Mouse (Mus musculus): ENCODE measurements around the gene Acsl4. TPM values are rescaled to one million over a fixed set of nuclear protein-coding genes. Genes with fewer than 3 reads are reported as not detected.

Gene Acsl4
- polyA plus RNA-seq, 1 experiment from 2014 or later, result 25.5 TPM

DNA sequence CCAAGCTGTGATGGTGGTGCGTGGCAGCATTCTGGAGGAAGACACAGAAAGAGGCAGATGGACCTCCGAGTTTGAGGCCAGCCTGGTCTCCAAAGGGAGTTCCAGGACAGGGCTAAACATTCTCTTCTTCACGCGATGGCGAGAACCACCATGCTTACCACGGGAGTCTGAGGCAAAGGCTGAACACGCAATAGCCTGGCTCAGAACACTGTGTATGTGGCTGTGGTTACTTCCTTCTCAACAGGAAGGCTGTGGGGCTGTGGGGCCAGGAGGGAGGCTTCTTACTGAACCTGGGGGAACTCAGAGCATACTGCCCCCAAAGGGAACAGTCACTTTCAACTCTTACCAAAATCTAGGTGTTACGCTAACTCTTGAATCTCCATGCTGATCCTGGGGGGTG is 75.1 kb downstream of the Acsl4 start:
- Histone ChIP-seq H3K9me3 (ENCODE audit: control insufficient read depth, low read length) (no peaks in the 10 kb centered on the region), H3K36me3 (ENCODE audit: control insufficient read depth, insufficient read depth, low read length) (no peaks in the 10 kb centered on the region), H3K27ac (ENCODE audit: low read depth, low read length) (no peak overlapping the region), H3K27me3 (replicated peaks; ENCODE audit: control insufficient read depth, insufficient read depth, low read length) (no peaks in the 10 kb centered on the region; the same call in 1 of the 2 replicates), H3K4me2 (ENCODE audit: low read length) (no peak overlapping the region), H3K4me1 (ENCODE audit: control insufficient read depth, insufficient read depth, low read depth, low read length) (no peaks in the 10 kb centered on the region), H3K9ac (ENCODE audit: low read depth, low read length) (no peak overlapping the region), H3K4me3 (ENCODE audit: low read length) (no peak overlapping the region)
- WGBS, result 84% methylated on average over 8 of the region's 8 CpGs
- ATAC-seq, result no peak

DNA sequence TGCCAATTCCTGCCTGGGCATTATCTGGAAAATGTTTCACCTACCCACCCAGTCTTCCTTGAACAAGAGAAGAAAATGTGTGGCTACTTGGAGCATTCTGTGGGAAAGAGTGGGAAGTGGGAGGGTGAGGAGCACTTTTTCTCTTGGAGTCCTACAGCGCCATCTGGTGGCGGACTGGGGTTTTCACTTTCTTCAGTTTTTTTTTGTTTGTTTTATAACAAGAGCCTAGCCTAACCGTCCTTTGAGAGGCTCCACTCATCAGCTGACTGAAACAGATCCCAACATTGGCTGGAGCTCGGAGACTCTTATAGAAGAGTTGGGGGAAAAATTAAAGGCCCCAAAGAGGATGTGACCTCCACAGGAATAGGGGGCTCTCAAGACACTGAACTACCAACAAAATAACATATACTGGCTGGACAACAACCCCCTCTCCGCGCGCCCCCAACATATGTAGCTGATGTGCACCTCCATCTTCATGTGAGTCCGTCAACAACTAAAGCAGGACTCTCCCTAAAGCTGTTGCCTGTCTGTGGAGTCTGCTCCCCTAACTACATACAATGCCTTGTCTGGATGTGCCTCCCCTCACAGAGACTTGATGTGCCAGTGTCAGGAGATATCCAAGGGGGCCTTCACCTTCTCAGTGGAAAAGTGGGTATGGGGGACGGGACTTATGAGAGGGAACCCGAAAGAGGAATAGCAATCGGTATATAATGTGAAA is 75.9 kb downstream of the Acsl4 start:
- Histone ChIP-seq H3K27ac (ENCODE audit: low read depth, low read length) (no peak overlapping the region), H3K27me3 (replicated peaks; ENCODE audit: control insufficient read depth, insufficient read depth, low read length) (no peaks in the 10 kb centered on the region; the same call in 1 of the 2 replicates), H3K9me3 (ENCODE audit: control insufficient read depth, low read length) (no peaks in the 10 kb centered on the region), H3K9ac (ENCODE audit: low read depth, low read length) (no peak overlapping the region), H3K4me2 (ENCODE audit: low read length) (peak overlapping the region; percentile 42; the same call in 1 of the 2 replicates), H3K4me3 (ENCODE audit: low read length) (peak overlapping the region; percentile 3; the same call in 1 of the 2 replicates), H3K4me1 (ENCODE audit: control insufficient read depth, insufficient read depth, low read depth, low read length) (no peaks in the 10 kb centered on the region), H3K36me3 (ENCODE audit: control insufficient read depth, insufficient read depth, low read length) (no peaks in the 10 kb centered on the region)
- 50% methylated on average over 11 of the region's 11 CpGs for WGBS
- peak; percentile 80 for ATAC-seq

DNA sequence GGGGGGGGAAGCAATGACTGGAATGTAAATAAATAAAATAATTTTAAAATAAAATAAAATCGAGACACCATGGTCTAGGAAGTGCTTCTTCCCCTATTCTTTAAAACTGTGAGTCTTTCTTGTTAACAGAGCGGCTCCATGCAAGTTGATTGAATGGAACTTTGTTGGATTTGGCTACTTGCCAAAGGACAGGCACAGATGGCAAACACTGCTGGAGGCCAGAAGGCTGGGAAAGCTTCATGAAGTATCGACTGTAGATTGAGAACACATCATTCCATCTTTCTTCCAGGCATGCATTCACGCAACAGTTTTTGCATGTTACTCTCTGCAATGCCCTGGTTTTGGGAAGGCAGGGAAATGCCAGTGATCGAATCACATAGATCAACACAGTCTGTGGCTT is 79.9 kb downstream of the Acsl4 start:
- H3K4me2 ChIP-seq (ENCODE audit: low read length), result no peak overlapping the region
- H3K4me1 ChIP-seq (ENCODE audit: control insufficient read depth, insufficient read depth, low read depth, low read length), result peaks cover 2% of the 10 kb centered on the region; the same call in 1 of the 2 replicates
- no peaks in the 10 kb centered on the region for H3K36me3 ChIP-seq (ENCODE audit: control insufficient read depth, insufficient read depth, low read length)
- H3K27ac ChIP-seq (ENCODE audit: low read depth, low read length), result no peak overlapping the region
- H3K9me3 ChIP-seq (ENCODE audit: control insufficient read depth, low read length), result no peaks in the 10 kb centered on the region
- no peak overlapping the region for H3K9ac ChIP-seq (ENCODE audit: low read depth, low read length)
- 38% methylated on average over 5 of the region's 5 CpGs for WGBS
- no peak overlapping the region for H3K4me3 ChIP-seq (ENCODE audit: low read length)
- H3K27me3 ChIP-seq (replicated peaks; ENCODE audit: control insufficient read depth, insufficient read depth, low read length), result peaks cover under 1% of the 10 kb centered on the region; the same call in 1 of the 2 replicates
- ATAC-seq, result peak; percentile 9; the same call in 1 of the 2 replicates

DNA sequence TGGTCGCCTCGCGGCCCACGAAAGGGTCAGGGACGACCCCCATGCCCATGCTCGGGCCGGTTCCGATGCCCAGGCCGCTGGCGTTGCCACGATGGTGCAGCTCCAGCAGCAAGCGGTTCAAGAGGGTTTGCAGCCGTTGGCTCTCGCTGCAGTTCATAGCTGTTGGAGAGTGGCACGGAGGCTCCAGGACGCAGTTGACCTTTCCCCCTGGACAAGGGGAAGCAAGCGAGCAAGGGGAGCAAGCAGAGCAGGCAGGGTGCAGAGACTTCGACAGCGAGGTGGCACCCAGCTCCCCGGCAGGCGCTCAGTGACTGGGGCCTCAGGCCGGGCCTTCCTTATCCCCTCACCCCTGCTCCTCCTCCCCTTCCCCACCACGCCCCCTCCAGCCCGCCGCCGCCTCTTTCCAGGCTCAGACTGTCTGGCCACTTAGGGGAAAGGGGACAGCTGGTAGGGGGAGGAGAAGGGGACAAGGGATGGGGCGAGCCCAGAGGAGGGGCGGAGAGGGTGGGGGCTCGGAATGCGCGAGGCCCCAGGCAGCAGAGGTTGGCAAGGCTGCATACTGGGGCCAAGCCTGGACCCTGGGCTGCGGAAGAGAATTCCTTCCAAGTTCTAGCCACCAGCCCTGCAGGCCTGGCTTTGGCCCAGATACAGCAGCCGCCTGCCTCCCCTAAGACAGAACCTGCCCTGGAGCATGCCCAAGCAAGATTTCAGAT is 84.3 kb downstream of the Acsl4 start, which contains the start of gene Kcne1l:
TSS of gene Kcne1l (minus strand) at position 426 of the 713 bp plus-strand sequence.
- Histone ChIP-seq H3K4me1 (ENCODE audit: control insufficient read depth, insufficient read depth, low read depth, low read length) (peaks cover 3% of the 10 kb centered on the region; the same call in 1 of the 2 replicates), H3K27ac (ENCODE audit: low read depth, low read length) (peak within 1 kb of the TSS; percentile 57), H3K4me3 (ENCODE audit: low read length) (peak within 1 kb of the TSS; percentile 15), H3K9me3 (ENCODE audit: control insufficient read depth, low read length) (no peaks in the 10 kb centered on the region), H3K36me3 (ENCODE audit: control insufficient read depth, insufficient read depth, low read length) (no peaks in the 10 kb centered on the region), H3K4me2 (ENCODE audit: low read length) (peak within 1 kb of the TSS; percentile 49), H3K9ac (ENCODE audit: low read depth, low read length) (peak within 1 kb of the TSS; percentile 54), H3K27me3 (replicated peaks; ENCODE audit: control insufficient read depth, insufficient read depth, low read length) (peaks cover 2% of the 10 kb centered on the region; the same call in 1 of the 2 replicates)
- peak; percentile 81 for ATAC-seq
- 21% methylated on average over 21 of the region's 33 CpGs for WGBS

DNA sequence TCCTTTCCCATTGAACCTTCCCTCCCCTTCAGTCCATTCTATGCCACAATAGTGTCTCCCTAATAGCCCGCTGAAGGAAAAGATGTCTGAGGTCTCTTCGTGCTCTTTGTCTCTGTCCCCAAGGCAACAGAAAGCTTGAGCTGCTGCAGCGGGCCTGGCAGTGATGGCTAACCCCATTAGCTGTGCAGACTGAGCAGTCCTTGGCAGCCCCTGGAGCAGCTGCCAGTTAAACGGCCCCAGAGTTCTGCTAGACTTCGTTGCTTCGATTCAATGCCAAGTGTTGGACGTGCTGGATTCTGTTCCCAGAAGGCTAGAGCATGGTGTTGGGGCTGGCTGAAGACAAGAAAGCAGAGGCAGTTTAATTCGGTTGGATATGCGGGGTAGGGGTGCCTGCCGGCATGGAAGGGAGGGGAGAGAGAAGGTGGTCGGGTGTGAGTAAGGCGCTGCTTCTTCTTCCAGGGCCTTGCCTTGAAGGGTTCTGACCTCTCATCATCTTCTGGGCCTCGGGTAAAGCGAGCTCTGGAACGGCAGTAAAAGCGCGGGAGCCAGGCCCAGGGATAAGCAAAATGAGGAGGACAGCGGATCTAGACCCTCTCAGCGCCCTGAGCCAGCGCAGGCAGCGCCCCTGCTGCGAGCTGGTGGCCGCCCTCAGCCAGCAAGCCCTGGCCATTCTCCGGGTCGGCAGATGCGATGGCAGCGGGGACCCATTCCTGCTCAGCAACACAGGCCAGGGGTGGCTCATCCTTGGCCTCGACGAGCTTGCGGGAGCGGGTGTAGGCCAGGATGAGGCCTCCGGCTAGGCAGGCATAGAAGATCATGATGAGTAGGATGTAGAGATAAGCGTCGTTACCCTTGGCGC is 85.1 kb downstream of the Acsl4 start:
- Histone ChIP-seq H3K27me3 (replicated peaks; ENCODE audit: control insufficient read depth, insufficient read depth, low read length) (peaks cover 2% of the 10 kb centered on the region; the same call in 1 of the 2 replicates), H3K9me3 (ENCODE audit: control insufficient read depth, low read length) (no peaks in the 10 kb centered on the region), H3K4me2 (ENCODE audit: low read length) (peak overlapping the region; percentile 49), H3K4me3 (ENCODE audit: low read length) (peak overlapping the region; percentile 15), H3K27ac (ENCODE audit: low read depth, low read length) (peak overlapping the region; percentile 57), H3K4me1 (ENCODE audit: control insufficient read depth, insufficient read depth, low read depth, low read length) (peaks cover 3% of the 10 kb centered on the region; the same call in 1 of the 2 replicates), H3K36me3 (ENCODE audit: control insufficient read depth, insufficient read depth, low read length) (no peaks in the 10 kb centered on the region), H3K9ac (ENCODE audit: low read depth, low read length) (peak overlapping the region; percentile 54)
- peak; percentile 92 for ATAC-seq
- WGBS, result 27% methylated on average over 28 of the region's 35 CpGs

DNA sequence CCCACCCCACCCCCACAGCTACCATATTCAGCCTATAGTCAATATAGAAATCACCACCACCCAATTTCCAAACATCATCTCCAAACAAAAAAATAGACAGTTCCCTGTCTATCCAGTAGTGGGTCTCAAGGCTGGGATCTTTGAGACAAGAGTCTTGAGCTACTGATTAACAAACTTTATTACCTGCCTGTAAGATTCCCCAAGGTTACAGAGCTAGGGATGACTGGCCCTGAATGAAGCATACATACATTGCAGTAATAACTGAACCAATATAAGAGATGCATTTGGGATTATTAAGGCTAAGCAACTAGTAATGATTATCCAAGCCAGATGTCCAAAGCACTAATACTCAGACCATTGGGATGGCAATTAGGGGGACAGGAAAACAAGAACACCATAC is 85.7 kb downstream of the Acsl4 start:
- Histone ChIP-seq H3K9me3 (ENCODE audit: control insufficient read depth, low read length) (no peaks in the 10 kb centered on the region), H3K9ac (ENCODE audit: low read depth, low read length) (no peak overlapping the region), H3K4me2 (ENCODE audit: low read length) (no peak overlapping the region), H3K36me3 (ENCODE audit: control insufficient read depth, insufficient read depth, low read length) (no peaks in the 10 kb centered on the region), H3K27me3 (replicated peaks; ENCODE audit: control insufficient read depth, insufficient read depth, low read length) (peaks cover 2% of the 10 kb centered on the region; the same call in 1 of the 2 replicates), H3K27ac (ENCODE audit: low read depth, low read length) (no peak overlapping the region), H3K4me3 (ENCODE audit: low read length) (no peak overlapping the region), H3K4me1 (ENCODE audit: control insufficient read depth, insufficient read depth, low read depth, low read length) (peaks cover 3% of the 10 kb centered on the region; the same call in 1 of the 2 replicates)
- ATAC-seq, result no peak

DNA sequence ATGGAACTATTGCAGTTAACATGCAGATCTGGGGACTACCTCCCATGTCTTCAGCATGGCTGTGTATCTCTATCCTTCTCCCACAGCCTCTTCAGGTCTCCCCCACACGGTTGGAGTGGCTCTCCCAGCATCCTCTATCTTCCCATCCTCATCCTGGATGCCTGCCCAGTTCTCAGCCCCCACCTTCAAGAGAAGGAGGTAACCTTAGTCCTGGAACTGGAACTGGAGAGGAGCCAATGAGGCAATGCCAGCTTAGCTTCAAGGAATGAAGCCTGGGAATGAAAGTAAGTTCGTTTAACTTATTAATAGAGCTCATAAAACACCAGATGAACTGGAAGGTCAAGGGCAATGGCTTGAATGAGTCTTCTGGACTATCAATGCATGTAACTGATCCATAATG is 86.9 kb downstream of the Acsl4 start:
- WGBS, result 48% methylated on average over 2 of the region's 2 CpGs
- no peak overlapping the region for H3K9ac ChIP-seq (ENCODE audit: low read depth, low read length)
- peaks cover 3% of the 10 kb centered on the region; the same call in 1 of the 2 replicates for H3K4me1 ChIP-seq (ENCODE audit: control insufficient read depth, insufficient read depth, low read depth, low read length)
- no peak for ATAC-seq
- H3K27me3 ChIP-seq (replicated peaks; ENCODE audit: control insufficient read depth, insufficient read depth, low read length), result peaks cover 2% of the 10 kb centered on the region; the same call in 1 of the 2 replicates
- no peak overlapping the region for H3K4me2 ChIP-seq (ENCODE audit: low read length)
- H3K4me3 ChIP-seq (ENCODE audit: low read length), result no peak overlapping the region
- H3K9me3 ChIP-seq (ENCODE audit: control insufficient read depth, low read length), result no peaks in the 10 kb centered on the region
- no peaks in the 10 kb centered on the region for H3K36me3 ChIP-seq (ENCODE audit: control insufficient read depth, insufficient read depth, low read length)
- H3K27ac ChIP-seq (ENCODE audit: low read depth, low read length), result no peak overlapping the region

DNA sequence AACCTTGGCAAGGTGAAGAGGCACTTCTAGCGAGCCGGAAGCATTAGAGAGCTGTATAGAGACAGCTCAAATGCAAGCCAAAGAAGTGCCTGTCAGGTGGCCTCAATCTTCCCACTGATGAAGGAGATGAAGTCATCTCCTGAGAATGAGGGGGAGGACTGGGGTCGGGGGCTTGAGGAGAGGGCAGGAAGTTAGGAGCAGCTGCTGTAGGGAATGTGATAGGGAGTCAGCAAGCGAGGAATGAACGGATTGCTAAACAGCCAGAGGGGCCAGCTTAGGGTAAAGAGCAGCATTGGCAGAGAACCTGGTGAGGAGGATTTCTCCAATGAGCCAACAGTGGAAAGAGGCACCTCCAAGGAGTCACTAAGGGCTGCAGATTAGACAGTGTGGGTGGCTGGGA is 104.4 kb downstream of the Acsl4 start:
- 61% methylated on average over 5 of the region's 5 CpGs for WGBS
- H3K36me3 ChIP-seq (ENCODE audit: control insufficient read depth, insufficient read depth, low read length), result no peaks in the 10 kb centered on the region
- no peak for ATAC-seq

More for the DNA sequence above, 104.4 kb downstream of the Acsl4 start:
- Histone ChIP-seq H3K9ac (ENCODE audit: low read depth, low read length) (no peak overlapping the region), H3K4me2 (ENCODE audit: low read length) (no peak overlapping the region), H3K4me1 (ENCODE audit: control insufficient read depth, insufficient read depth, low read depth, low read length) (no peaks in the 10 kb centered on the region), H3K4me3 (ENCODE audit: low read length) (no peak overlapping the region), H3K27me3 (replicated peaks; ENCODE audit: control insufficient read depth, insufficient read depth, low read length) (peaks cover 2% of the 10 kb centered on the region; the same call in 1 of the 2 replicates), H3K9me3 (ENCODE audit: control insufficient read depth, low read length) (no peaks in the 10 kb centered on the region), H3K27ac (ENCODE audit: low read depth, low read length) (no peak overlapping the region)
